Mouse (Mus musculus): ENCODE measurements at regions not wholly inside any gene's neighbourhood (a gene's known extent, or its start where the extent isn't known, plus 50 kb on each side); places are given as distances from the start of the nearest gene placed in this dataset.
A peak's percentile ranks its signal among the peaks of the same experiment; 100 is the strongest.

GRCm38 (mm10) chr9:52839996-52840395 is 160.4 kb upstream of the AI593442 start:
- DNase-seq, result no peak

- DNase-seq, result no peak
Observed at GRCm38 (mm10) chr9:52836151-52836630, 156.6 kb upstream of the AI593442 start.

GRCm38 (mm10) chr9:52835481-52836150 is 156.0 kb upstream of the AI593442 start:
- DNase-seq, result no peak

DNA sequence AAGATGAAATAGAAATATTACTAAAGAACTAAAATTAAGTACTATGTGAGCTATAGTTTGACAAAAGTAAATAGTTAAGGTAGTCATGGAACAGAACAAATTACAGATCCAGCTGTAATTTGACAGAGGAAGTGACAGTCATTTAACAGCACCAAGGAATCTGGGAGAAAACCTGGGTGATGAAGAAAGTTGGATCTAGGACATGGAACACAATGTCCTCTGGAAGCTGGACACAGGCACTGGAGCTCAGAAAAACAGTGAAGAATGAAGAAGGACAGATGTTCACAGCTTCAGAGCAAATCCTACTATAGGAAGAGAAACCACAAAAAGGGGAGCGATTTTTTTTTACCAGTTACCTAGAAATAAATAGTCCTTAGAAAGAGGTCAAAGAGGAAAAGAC is 147.2 kb upstream of the AI593442 start:
- no peak for DNase-seq

DNA sequence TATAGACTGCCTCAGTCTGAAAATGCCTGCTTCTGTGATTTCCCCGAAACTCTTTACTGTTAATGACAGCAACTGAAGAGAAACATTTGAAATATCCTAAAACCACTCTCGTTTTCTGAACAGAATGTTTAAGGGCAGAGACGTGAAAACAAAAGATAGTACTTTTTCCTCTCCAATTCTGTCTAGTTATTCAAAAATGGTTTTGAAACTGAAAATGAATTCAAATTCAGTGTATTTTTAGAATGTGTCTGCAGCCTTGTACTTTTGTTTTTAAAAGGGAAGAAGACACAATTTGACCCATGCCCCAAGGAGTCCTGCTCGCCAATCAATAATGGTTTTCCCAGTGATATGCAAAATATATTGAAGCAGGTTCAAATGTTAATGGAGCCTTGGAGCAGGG is 136.7 kb upstream of the AI593442 start:
- DNase-seq, result no peak

DNA sequence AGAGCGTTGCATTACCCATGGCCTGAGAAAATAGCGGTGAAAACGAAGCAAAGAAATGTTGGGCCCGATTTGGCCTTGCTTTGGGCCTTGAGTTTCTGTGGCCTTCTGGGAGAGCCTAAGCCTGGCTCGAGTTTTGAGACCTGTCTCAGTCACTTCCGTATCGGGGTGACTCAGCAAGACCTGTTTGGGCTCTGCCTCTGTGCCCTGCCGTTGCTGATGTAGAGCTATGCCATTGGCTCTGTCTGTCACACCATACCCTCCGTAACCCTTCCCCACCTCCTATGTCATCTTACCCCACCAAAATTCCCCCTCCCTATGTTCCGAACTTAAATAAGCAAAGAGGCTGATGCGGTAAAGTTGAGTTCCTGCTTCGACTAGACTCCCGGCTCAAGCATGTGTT is 123.4 kb upstream of the AI593442 start:
- DNase-seq, result no peak

DNA sequence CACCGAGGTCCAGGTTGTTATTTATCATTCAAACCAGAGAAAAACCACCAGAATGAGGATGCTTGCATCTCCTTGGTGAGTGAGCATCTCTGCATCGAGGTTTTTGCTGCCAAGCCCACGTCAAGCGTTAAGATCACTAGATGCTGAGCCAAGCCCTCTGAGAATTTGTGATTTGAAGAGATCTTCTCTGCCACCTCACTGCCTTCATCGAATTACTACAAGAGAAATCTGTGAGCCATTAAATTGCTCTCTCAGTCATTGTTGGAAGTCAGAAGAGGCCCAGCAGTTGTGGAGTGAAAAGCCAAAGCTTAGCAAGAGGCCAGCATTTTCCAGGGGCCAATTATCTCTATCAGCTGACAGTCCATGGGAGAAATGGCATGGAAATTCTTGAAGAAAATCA is 122.2 kb upstream of the AI593442 start:
- no peak for DNase-seq

DNA sequence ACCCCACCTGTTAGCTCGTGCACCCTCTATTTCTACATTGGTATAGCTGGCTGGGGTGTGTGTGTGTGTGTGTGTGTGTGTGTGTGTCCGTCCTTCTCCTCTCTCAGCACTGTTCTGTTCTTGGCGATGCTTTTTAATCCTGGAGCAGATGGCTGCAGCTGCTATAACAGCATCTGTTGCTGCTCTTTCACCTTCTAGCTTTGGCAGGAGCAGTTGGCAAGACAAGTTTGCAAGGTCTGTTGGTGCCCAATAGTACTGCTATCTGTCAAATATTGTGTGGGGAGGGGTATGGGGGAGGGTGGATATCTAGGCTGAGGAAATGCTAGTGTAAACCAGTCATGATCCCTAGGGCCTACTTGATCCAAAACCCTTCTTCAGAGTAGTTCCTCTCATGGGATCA is 120.9 kb upstream of the AI593442 start:
- no peak for DNase-seq

DNA sequence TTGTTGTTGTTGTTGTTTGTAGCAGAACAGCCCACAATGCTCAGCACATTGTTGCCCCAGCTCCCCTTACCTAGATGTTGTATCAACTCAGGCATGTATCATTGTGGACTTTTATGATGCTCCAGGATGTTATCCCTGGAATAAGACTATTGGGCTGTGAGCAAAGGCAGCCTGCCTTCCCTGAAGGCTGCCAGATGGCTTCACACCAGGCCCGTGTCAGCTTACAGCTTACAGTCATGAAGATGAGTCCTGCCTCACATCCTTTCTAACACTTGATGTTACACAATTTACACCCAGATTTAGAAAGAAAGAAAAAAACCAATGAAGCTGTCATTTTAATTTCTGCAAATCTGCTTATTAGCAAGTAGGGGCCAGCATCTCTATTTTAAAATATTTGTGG is 113.0 kb upstream of the AI593442 start:
- peak; percentile 23 for DNase-seq

DNA sequence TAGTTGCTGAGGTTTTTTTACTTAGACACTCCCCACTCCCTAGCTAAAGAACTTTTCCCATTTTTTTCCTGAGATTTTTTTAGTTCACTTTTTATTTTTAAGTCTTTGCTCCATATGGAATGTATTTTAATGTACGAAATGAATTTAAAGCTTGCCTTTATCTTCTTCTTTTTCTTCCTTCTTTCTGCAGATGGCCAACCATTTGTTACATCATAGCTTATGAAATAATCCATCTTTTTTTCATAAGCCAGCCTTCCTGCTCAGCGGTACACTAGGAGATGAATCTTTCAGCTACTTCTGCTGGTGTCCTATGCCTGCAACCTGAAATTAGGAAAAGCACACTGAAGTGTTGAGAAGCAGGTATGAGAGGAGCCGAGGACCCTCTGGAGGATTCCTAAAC is 102.9 kb upstream of the AI593442 start:
- DNase-seq, result no peak

GRCm38 (mm10) chr9:52776542-52776941 is 97.0 kb upstream of the AI593442 start:
- no peak for DNase-seq

- no peak for DNase-seq
Observed at GRCm38 (mm10) chr9:52775232-52775631, 95.7 kb upstream of the AI593442 start.

DNA sequence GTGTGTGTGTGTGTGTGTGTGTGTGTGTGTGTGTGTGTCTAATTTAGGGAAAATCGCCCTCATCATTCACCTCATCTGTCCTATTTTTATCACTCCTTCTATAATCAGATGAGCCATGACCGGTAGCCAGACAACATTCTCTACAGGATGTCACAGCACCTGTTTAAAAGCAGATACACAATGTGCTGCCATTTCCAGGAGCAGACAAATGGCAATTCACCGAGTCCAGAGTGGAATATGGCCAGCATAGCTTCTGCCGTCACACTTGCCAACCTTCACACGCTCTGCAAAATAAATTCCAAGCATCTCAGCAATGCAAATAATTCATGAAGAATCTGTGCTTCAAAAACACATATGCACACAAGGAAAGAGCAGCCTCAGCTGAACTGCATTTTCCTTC is 88.5 kb upstream of the AI593442 start:
- no peak for DNase-seq

- no peak for DNase-seq
Observed at GRCm38 (mm10) chr9:52765809-52766208, 86.2 kb upstream of the AI593442 start.

- DNase-seq, result peak; percentile 48
Observed at GRCm38 (mm10) chr9:52762836-52763235, 83.3 kb upstream of the AI593442 start.

DNA sequence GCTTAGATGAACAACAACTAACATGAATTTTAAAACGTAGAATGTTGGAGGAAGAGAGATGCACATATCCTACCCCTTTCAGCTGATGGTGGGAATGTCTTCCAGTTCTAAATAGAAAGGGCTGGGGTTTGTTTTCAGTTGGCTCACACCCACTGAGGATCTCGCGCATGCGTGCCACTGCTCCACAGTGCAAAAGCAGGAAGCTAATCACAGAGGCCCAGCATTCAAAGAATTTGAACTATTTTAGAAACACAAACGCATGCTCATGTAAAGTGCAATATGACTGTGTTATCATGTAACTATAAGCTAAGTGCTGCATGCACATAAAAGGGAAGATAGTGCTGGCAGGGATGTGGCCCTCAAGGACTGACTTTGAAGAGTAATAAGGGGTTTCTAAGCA is 81.7 kb upstream of the AI593442 start:
- DNase-seq, result no peak

- DNase-seq, result peak; percentile 55
Observed at GRCm38 (mm10) chr9:52748366-52748765, 68.8 kb upstream of the AI593442 start.

DNA sequence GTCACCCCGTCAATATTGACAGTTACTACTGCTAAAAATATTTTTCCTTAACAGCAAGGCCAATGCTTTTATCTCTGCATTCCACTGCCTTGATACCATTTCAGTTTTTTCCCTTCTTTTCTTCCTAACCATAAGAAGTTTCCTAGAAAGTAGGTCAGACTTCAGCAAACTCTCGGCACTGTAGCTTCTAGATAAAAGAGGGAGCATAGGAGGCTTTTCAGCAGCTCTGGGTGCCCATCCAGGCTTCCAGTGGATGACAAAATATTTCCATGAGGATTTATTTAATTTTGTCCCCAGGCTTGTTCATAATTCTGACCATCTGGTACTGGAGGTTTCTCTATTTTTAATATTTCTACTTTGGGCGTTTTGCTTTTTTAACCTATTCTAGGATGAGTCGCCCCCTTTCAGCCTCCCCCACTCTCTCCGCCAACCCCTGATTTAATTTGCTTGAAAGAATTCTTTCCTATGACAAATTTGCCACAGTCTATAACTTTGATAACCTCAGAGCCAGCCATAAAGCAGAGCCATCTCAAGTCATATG is 59.0 kb upstream of the AI593442 start:
- no peak for DNase-seq
